Mouse (Mus musculus) testis, adult 2 months (tissue): Measurements from ENCODE around the gene Olfr885. TPM values are rescaled to one million over a fixed set of nuclear protein-coding genes. Genes with fewer than 3 reads are reported as not detected.

Experiments
- H3K27ac ChIP-seq: fragments of 200-500 bp; 2 replicates; pipeline ENCODE4 v1.5.1; 2012; ENCODE audit warnings: low read depth, low read length; ENCODE audit not compliant: control insufficient read depth, insufficient read depth
- H3K27me3 ChIP-seq: fragments of 200-500 bp; 2 replicates; pipeline ENCODE4 v1.6.1; 2012; ENCODE audit warnings: mild to moderate bottlenecking, low read length, moderate library complexity; ENCODE audit not compliant: control insufficient read depth, insufficient read depth
- H3K36me3 ChIP-seq: fragments of 200-500 bp; 2 replicates; pipeline ENCODE4 v1.6.1; 2012; ENCODE audit warnings: mild to moderate bottlenecking, low read length; ENCODE audit not compliant: control insufficient read depth, insufficient read depth
- H3K4me1 ChIP-seq: fragments of 200-500 bp; 2 replicates; pipeline ENCODE4 v1.6.1; 2012; ENCODE audit warnings: low read length; ENCODE audit not compliant: control insufficient read depth, insufficient read depth
- H3K4me3 ChIP-seq: fragments of 200-500 bp; 2 replicates; pipeline ENCODE4 v1.5.1; 2012; ENCODE audit warnings: low read depth, mild to moderate bottlenecking, low read length, moderate library complexity, mixed read lengths; ENCODE audit not compliant: control insufficient read depth
- CTCF ChIP-seq: fragments of 200-500 bp; IDR thresholded peaks from 2 replicates; pipeline ENCODE4 v1.5.1; 2012; ENCODE audit warnings: low read depth, mild to moderate bottlenecking, inconsistent platforms, low read length, moderate library complexity; ENCODE audit not compliant: control insufficient read depth, insufficient read depth, insufficient replicate concordance
- POLR2A ChIP-seq: fragments of 200-500 bp; IDR thresholded peaks from 2 replicates; pipeline ENCODE4 v1.6.1; 2012; ENCODE audit warnings: low read depth, mild to moderate bottlenecking, inconsistent platforms, low read length, moderate library complexity; ENCODE audit not compliant: control insufficient read depth
- polyA plus RNA-seq: library from polyadenylated mRNA; depleted of rRNA; stranded (reverse); fragments of >200 nt; gene quantifications from 2 replicates; pipeline ENCODE4 v1.2.3, GENCODE M21; 2012; rRNA removed

Olfr885 gene
- not detected in 2 replicates for polyA plus RNA-seq

- Histone ChIP-seq H3K27me3 (no peaks in the 10 kb centered on the region), H3K4me3 (no peak within 1 kb of the TSS), H3K36me3 (no peaks in the 10 kb centered on the region), H3K4me1 (no peaks in the 10 kb centered on the region), H3K27ac (no peak within 1 kb of the TSS)
- TF ChIP-seq POLR2A (no peak), CTCF (no peak)
Observed at GRCm38 (mm10) chr9:38061022-38061421, at the start of gene Olfr885. Gene Olfr885 (plus strand): TSS chr9:38061322.

GRCm38 (mm10) chr9:38025508-38025907 is 35.6 kb upstream of the Olfr885 start, which contains the start of gene Olfr883:
Gene Olfr883 (plus strand): TSS chr9:38025808.
- no peaks in the 10 kb centered on the region for H3K4me1 ChIP-seq
- no peaks in the 10 kb centered on the region for H3K36me3 ChIP-seq
- TF ChIP-seq POLR2A (no peak), CTCF (no peak)
- H3K27ac ChIP-seq, result no peak within 1 kb of the TSS
- no peak within 1 kb of the TSS for H3K4me3 ChIP-seq
- no peaks in the 10 kb centered on the region for H3K27me3 ChIP-seq

- H3K36me3 ChIP-seq, result no peaks in the 10 kb centered on the region
- H3K4me1 ChIP-seq, result no peaks in the 10 kb centered on the region
- no peaks in the 10 kb centered on the region for H3K27me3 ChIP-seq
- H3K4me3 ChIP-seq, result no peak within 1 kb of the TSS
- TF ChIP-seq POLR2A, result no peak
- H3K27ac ChIP-seq, result no peak within 1 kb of the TSS
Observed at GRCm38 (mm10) chr9:38046255-38046654, 14.9 kb upstream of the Olfr885 start, which contains the start of gene Olfr884. Gene Olfr884 (plus strand): TSS chr9:38046555.

- Histone ChIP-seq H3K4me1 (no peaks in the 10 kb centered on the region), H3K27me3 (no peaks in the 10 kb centered on the region), H3K4me3 (no peak within 1 kb of the TSS), H3K36me3 (no peaks in the 10 kb centered on the region), H3K27ac (no peak within 1 kb of the TSS)
- no peak for TF ChIP-seq CTCF
- TF ChIP-seq POLR2A, result no peak
Observed at GRCm38 (mm10) chr9:38083772-38084171, 22.6 kb downstream of the Olfr885 start, which contains the start of gene Olfr887. Gene Olfr887 (plus strand): TSS chr9:38084072.

GRCm38 (mm10) chr9:38107828-38108227 is 46.7 kb downstream of the Olfr885 start, which contains the start of gene Olfr888:
Gene Olfr888 (plus strand): TSS chr9:38108128.
- TF ChIP-seq POLR2A (no peak), CTCF (no peak)
- no peaks in the 10 kb centered on the region for H3K36me3 ChIP-seq
- H3K4me1 ChIP-seq, result no peaks in the 10 kb centered on the region
- H3K27me3 ChIP-seq, result no peaks in the 10 kb centered on the region
- H3K27ac ChIP-seq, result no peak within 1 kb of the TSS
- H3K4me3 ChIP-seq, result no peak within 1 kb of the TSS

Other genes with a start within 250 kb of the Olfr885 start
- not detected in 2 replicates for gene Olfr877, start 207.1 kb upstream of the Olfr885 start, polyA plus RNA-seq
- gene Olfr145, start 164.6 kb upstream of the Olfr885 start, polyA plus RNA-seq, result not detected in 2 replicates
- not detected in 2 replicates for gene Olfr878, start 143.5 kb upstream of the Olfr885 start, polyA plus RNA-seq
- not detected in 2 replicates for gene Olfr881, start 69.5 kb upstream of the Olfr885 start, polyA plus RNA-seq
- not detected in 2 replicates for gene Olfr883, start 35.5 kb upstream of the Olfr885 start, polyA plus RNA-seq
- gene Olfr884, start 14.8 kb upstream of the Olfr885 start, polyA plus RNA-seq, result not detected in 2 replicates
- not detected in 2 replicates for gene Olfr887, start 22.8 kb downstream of the Olfr885 start, polyA plus RNA-seq
- gene Olfr888, start 46.8 kb downstream of the Olfr885 start, polyA plus RNA-seq, result not detected in 2 replicates
- gene Olfr889, start 53.9 kb downstream of the Olfr885 start, polyA plus RNA-seq, result not detected in 2 replicates
- gene Olfr890, start 81.2 kb downstream of the Olfr885 start, polyA plus RNA-seq, result not detected in 2 replicates
- not detected in 2 replicates for gene Olfr891, start 119.5 kb downstream of the Olfr885 start, polyA plus RNA-seq
- 0.09 TPM in 1 of 2 replicates, not detected in the other for gene Olfr893, start 147.0 kb downstream of the Olfr885 start, polyA plus RNA-seq
- not detected in 2 replicates for gene Olfr894, start 156.7 kb downstream of the Olfr885 start, polyA plus RNA-seq
- not detected in 2 replicates for gene Olfr143, start 191.5 kb downstream of the Olfr885 start, polyA plus RNA-seq
- gene Olfr895, start 206.5 kb downstream of the Olfr885 start, polyA plus RNA-seq, result not detected in 2 replicates
- 0.16 and 0.18 TPM in 2 replicates for gene Olfr896-ps1, start 229.8 kb downstream of the Olfr885 start, polyA plus RNA-seq